Mouse (Mus musculus) CH12.LX (cell line): Measurements from ENCODE around the gene Npas2. TPM values are rescaled to one million over a fixed set of nuclear protein-coding genes. Genes with fewer than 3 reads are reported as not detected.

Source experiments
- DNase-seq: peaks from one replicate; pipeline ENCODE4 v3.0.0-alpha.2; 2013; ENCODE audit errors: extremely low read depth
- H3K27ac ChIP-seq: 2 replicates; pipeline ENCODE4 v1.5.1; 2012; ENCODE audit warnings: low read depth, mild to moderate bottlenecking, control low read depth, moderate library complexity; ENCODE audit not compliant: insufficient read depth
- H3K27me3 ChIP-seq: replicated peaks from 2 replicates; pipeline ENCODE3; 2012; ENCODE audit warnings: inconsistent platforms
- H3K36me3 ChIP-seq, 2 experiments: replicated peaks in 1 of 2; 2 replicates each; pipeline versions ENCODE3 to v1.6.1; 2012; ENCODE audit warnings: inconsistent platforms in 1 of 2, low read length in 1 of 2, mild to moderate bottlenecking in 1 of 2, mixed read lengths in 1 of 2, moderate library complexity in 1 of 2; ENCODE audit not compliant: control insufficient read depth in 1 of 2, insufficient read depth in 1 of 2
- H3K4me1 ChIP-seq, 2 experiments: 2 replicates each; pipeline ENCODE4 v1.6.1; 2012; ENCODE audit warnings: inconsistent platforms in 1 of 2, moderate library complexity in 1 of 2; ENCODE audit not compliant: insufficient read depth in 2 of 2, control insufficient read depth in 1 of 2
- H3K4me2 ChIP-seq: 2 replicates; pipeline ENCODE4 v1.6.1; 2012; ENCODE audit warnings: low read depth, mild to moderate bottlenecking, control low read depth; ENCODE audit not compliant: poor library complexity, insufficient read depth, severe bottlenecking
- H3K4me3 ChIP-seq, 3 experiments: fragments of 150-350 bp in 1 of 3; sonication (generic) in 1 of 3; replicated peaks in 1 of 3; 2 replicates each; pipeline versions ENCODE3 to v1.5.1; 2011 to 2012; ENCODE audit warnings: low read depth in 2 of 3, low read length in 2 of 3, mild to moderate bottlenecking in 2 of 3, moderate library complexity in 2 of 3, control low read depth in 1 of 3, improper control_type of control experiment in 1 of 3, inconsistent platforms in 1 of 3, mixed read lengths in 1 of 3; ENCODE audit not compliant: poor library complexity in 1 of 3
- H3K79me2 ChIP-seq: replicated peaks from 2 replicates; pipeline ENCODE4 v1.6.1; 2012; ENCODE audit warnings: mild to moderate bottlenecking, moderate library complexity; ENCODE audit not compliant: control insufficient read depth, poor library complexity, insufficient read depth, severe bottlenecking; ENCODE audit errors: extremely low read depth
- H3K9ac ChIP-seq: 2 replicates; pipeline ENCODE4 v1.6.1; 2012; ENCODE audit warnings: low read depth, mild to moderate bottlenecking, control low read depth, moderate library complexity; ENCODE audit not compliant: insufficient read depth
- H3K9me3 ChIP-seq: replicated peaks from 2 replicates; pipeline ENCODE3; 2012; ENCODE audit warnings: low read length, inconsistent platforms, mixed read lengths
- CHD1 ChIP-seq: IDR thresholded peaks from 2 replicates; pipeline ENCODE4 v1.6.1; 2012; ENCODE audit warnings: low read depth, low read length, improper control_type of control experiment, inconsistent platforms
- CTCF ChIP-seq, 2 experiments: IDR thresholded peaks in 1 of 2; conservative IDR thresholded peaks in 1 of 2; 2 replicates each; pipeline ENCODE4 v1.5.1; 2011 to 2012; ENCODE audit warnings: low read depth in 2 of 2, low read length in 2 of 2, improper control_type of control experiment in 1 of 2, inconsistent platforms in 1 of 2, mild to moderate bottlenecking in 1 of 2, moderate library complexity in 1 of 2
- ELF1 ChIP-seq: IDR thresholded peaks from 2 replicates; pipeline ENCODE4 v1.6.1; 2014; ENCODE audit warnings: low read depth, mild to moderate bottlenecking, inconsistent platforms, low read length, improper control_type of control experiment
- EP300 ChIP-seq: IDR thresholded peaks from 2 replicates; pipeline ENCODE4 v1.6.1; 2011; ENCODE audit warnings: low read length, improper control_type of control experiment
- GABPA ChIP-seq: IDR thresholded peaks from 2 replicates; pipeline ENCODE4 v1.6.1; 2012; ENCODE audit warnings: low read depth, low read length, improper control_type of control experiment, inconsistent platforms; ENCODE audit not compliant: insufficient replicate concordance
- KAT2A ChIP-seq: IDR thresholded peaks from 2 replicates; pipeline ENCODE4 v1.6.1; 2012; ENCODE audit warnings: low read length, improper control_type of control experiment, inconsistent platforms; ENCODE audit not compliant: insufficient replicate concordance
- MAFK ChIP-seq: IDR thresholded peaks from 2 replicates; pipeline ENCODE4 v1.6.1; 2011; ENCODE audit warnings: low read length, improper control_type of control experiment; ENCODE audit not compliant: insufficient replicate concordance
- MAX ChIP-seq: IDR thresholded peaks from 2 replicates; pipeline ENCODE4 v1.6.1; 2011; ENCODE audit warnings: low read length, improper control_type of control experiment
- MAZ ChIP-seq: IDR thresholded peaks from 2 replicates; pipeline ENCODE4 v1.6.1; 2012; ENCODE audit warnings: low read depth, mild to moderate bottlenecking, inconsistent platforms, low read length, improper control_type of control experiment, moderate library complexity
- MXI1 ChIP-seq: IDR thresholded peaks from 2 replicates; pipeline ENCODE4 v1.6.1; 2011; ENCODE audit warnings: mild to moderate bottlenecking, low read depth, low read length, improper control_type of control experiment
- PAX5 ChIP-seq: IDR thresholded peaks from 2 replicates; pipeline ENCODE4 v1.6.1; 2012; ENCODE audit warnings: low read length, inconsistent platforms, mixed read lengths
- POLR2A ChIP-seq: IDR thresholded peaks from 2 replicates; pipeline ENCODE4 v1.6.1; 2011; ENCODE audit warnings: low read depth, mild to moderate bottlenecking, improper control_type of control experiment, low read length
- RAD21 ChIP-seq: IDR thresholded peaks from 2 replicates; pipeline ENCODE4 v1.6.1; 2011; ENCODE audit warnings: low read depth, mild to moderate bottlenecking, low read length, improper control_type of control experiment, moderate library complexity
- RCOR1 ChIP-seq: conservative IDR thresholded peaks from 2 replicates; pipeline ENCODE4 v1.6.1; 2012; ENCODE audit warnings: low read depth, mild to moderate bottlenecking, inconsistent platforms, low read length, improper control_type of control experiment
- SIN3A ChIP-seq: IDR thresholded peaks from 2 replicates; pipeline ENCODE4 v1.6.1; 2012; ENCODE audit warnings: low read length, improper control_type of control experiment, inconsistent platforms
- TCF12 ChIP-seq: IDR thresholded peaks from 2 replicates; pipeline ENCODE4 v1.6.1; 2014; ENCODE audit warnings: low read depth, mild to moderate bottlenecking, inconsistent platforms, low read length, improper control_type of control experiment
- UBTF ChIP-seq: IDR thresholded peaks from 2 replicates; pipeline ENCODE4 v1.6.1; 2012; ENCODE audit warnings: low read depth, mild to moderate bottlenecking, inconsistent platforms, low read length, improper control_type of control experiment, moderate library complexity
- ZMIZ1 ChIP-seq: IDR thresholded peaks from 2 replicates; pipeline ENCODE4 v1.6.1; 2012; ENCODE audit warnings: low read depth, mild to moderate bottlenecking, inconsistent platforms, low read length, improper control_type of control experiment
- dilution Hi-C: fragments of 300-500 bp; cut with MboI; formaldehyde crosslinking; loops from 2 replicates; pipeline ENCODE4 v1.14.3; 2020; ENCODE audit warnings: low sequenced_read_pairs; ENCODE audit not compliant: extremely low pct_unique_long_range_greater_than_20kb, extremely low pct_ligation_motif_present
- in situ Hi-C: fragments of 300-500 bp; cut with MboI; formaldehyde crosslinking; loops from 3 replicates; pipeline ENCODE4 v1.14.3; 2019; ENCODE audit warnings: low sequenced_read_pairs, low pct_ligation_motif_present, low pct_unique_long_range_greater_than_20kb, mixed read lengths
- polyA plus RNA-seq: library from polyadenylated mRNA; unstranded; fragments of >175 nt; gene quantifications from 2 replicates; pipeline ENCODE4 v1.2.1, GENCODE M21; 2012; ENCODE audit warnings: low read depth; ENCODE audit not compliant: insufficient read length
- total RNA-seq, 2 experiments: library from RNA; depleted of rRNA; stranded (reverse); fragments of 300-350 nt in 1 of 2; fragments of >200 nt in 1 of 2; gene quantifications; 2 replicates each; pipeline ENCODE4 v1.2.3; 2012 to 2014

Npas2 gene
- total and polyA plus RNA-seq, 3 experiments, result 0.13 TPM; not detected in 2

DNA sequence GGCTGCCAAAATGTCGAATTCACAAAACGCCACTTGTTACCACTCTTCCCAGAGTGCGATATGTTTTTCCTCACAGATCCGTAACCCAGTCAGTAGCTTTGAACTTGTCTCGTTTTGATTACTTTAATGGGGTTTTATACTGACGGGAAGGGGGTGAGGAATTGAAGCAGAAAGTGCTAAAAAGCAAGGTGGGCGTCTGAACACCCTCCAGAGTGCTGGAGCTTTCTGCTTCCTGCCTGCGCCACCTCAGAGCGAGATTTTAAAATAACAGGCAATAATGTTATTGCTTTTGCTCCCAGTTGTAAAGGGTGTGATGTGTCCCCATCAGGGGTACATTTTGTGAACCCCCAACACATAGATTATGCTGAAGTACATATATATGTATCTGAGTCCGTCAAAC lies 145.3 kb downstream of the Npas2 start:
- in situ Hi-C loops, result no loop called here
- no peak for TF ChIP-seq MAX
- TF ChIP-seq KAT2A, result no peak
- no peak for TF ChIP-seq POLR2A
- TF ChIP-seq CHD1, result no peak
- no peak for TF ChIP-seq GABPA
- TF ChIP-seq MAZ, result no peak
- TF ChIP-seq RCOR1, result no peak
- TF ChIP-seq RAD21, result no peak

DNA sequence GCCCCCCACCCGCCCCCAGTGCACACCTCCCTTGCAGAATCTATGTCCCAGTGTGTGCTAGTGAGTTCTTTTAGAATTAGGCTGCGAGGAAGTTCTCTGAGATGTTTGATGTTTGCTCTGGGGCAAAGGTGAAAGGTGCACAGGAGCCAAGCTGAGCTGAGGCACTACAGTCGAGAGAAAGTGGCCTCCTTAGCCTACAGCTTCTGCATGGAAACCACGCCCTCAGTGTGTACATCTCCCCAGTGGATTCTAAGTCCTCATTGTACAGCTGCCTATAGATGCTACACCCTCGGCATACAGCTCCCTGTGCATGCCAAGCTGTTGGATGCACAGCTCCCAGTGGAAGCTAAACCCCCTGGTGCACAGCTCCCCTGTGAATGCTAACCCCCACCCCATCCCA lies 145.9 kb downstream of the Npas2 start:
- H3K4me2 ChIP-seq, result no peak overlapping the region
- H3K9ac ChIP-seq, result no peak overlapping the region
- H3K4me1 ChIP-seq, result peaks cover 0 to 10% of the 10 kb centered on the region in 2 experiments; a peak in 2 of 4 replicates
- in situ Hi-C loops, result no loop called here
- H3K9me3 ChIP-seq, result no peaks in the 10 kb centered on the region
- TF ChIP-seq MAFK, result no peak
- dilution Hi-C loops, result no loop called here
- H3K27ac ChIP-seq, result no peak overlapping the region
- H3K27me3 ChIP-seq, result no peaks in the 10 kb centered on the region
- H3K36me3 ChIP-seq, result no peaks in the 10 kb centered on the region
- H3K79me2 ChIP-seq, result no peaks in the 10 kb centered on the region; the same call in 1 of the 2 replicates
- no peak overlapping the region for H3K4me3 ChIP-seq
- DNase-seq, result no peak

More for the DNA sequence above, 145.3 kb downstream of the Npas2 start:
- DNase-seq, result no peak
- dilution Hi-C loops, result no loop called here
- H3K4me3 ChIP-seq, result no peak overlapping the region
- peaks cover 0 to 10% of the 10 kb centered on the region in 2 experiments; a peak in 2 of 4 replicates for H3K4me1 ChIP-seq
- H3K27ac ChIP-seq, result no peak overlapping the region
- H3K36me3 ChIP-seq, result no peaks in the 10 kb centered on the region
- H3K9ac ChIP-seq, result no peak overlapping the region
- H3K79me2 ChIP-seq, result no peaks in the 10 kb centered on the region; the same call in 1 of the 2 replicates
- H3K4me2 ChIP-seq, result no peak overlapping the region
- H3K27me3 ChIP-seq, result no peaks in the 10 kb centered on the region
- no peaks in the 10 kb centered on the region for H3K9me3 ChIP-seq

DNA sequence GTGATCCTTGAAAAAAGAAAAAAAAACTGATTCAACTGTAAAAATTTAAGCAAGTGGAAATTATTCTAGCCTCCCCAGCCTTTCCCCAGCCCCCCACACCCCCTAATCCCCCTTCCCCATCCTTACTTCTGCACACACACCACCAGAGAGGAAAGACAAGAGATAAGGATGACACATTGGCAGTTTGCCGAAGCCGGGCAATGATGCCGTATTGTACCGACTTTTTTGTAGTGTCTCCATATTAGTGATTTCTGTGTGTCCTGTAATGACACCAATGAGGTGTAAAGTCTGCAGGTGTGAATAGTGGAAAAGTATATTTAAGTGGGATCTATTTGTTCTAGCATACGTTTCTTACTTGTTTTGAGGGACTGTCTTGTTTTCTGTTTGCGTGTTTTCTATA lies 146.6 kb downstream of the Npas2 start:
- Histone ChIP-seq H3K9me3 (no peaks in the 10 kb centered on the region), H3K4me2 (no peak overlapping the region), H3K27me3 (no peaks in the 10 kb centered on the region)
- no peak for DNase-seq
- TF ChIP-seq ZMIZ1, result no peak
- TF ChIP-seq RAD21, result no peak
- no peak for TF ChIP-seq TCF12
- no peak for TF ChIP-seq MAX
- no peak for TF ChIP-seq SIN3A
- TF ChIP-seq MAZ, result no peak
- no peak for TF ChIP-seq PAX5
- no peak for TF ChIP-seq UBTF
- no peak for TF ChIP-seq CTCF (conservative IDR thresholded peaks at IDR 0.05 in 1 of 2, IDR thresholded peaks at IDR 0.05 in 1 of 2; ENCODE audit: low read depth in 2 of 2, low read length in 2 of 2)
- no peak for TF ChIP-seq MXI1
- no peak for TF ChIP-seq EP300
- TF ChIP-seq ELF1, result no peak
- TF ChIP-seq, all 38 proteins: peak for 0
- Histone ChIP-seq H3K4me3 (no peak overlapping the region), H3K27ac (no peak overlapping the region), H3K79me2 (no peaks in the 10 kb centered on the region; the same call in 1 of the 2 replicates), H3K4me1 (peaks cover 0 to 10% of the 10 kb centered on the region in 2 experiments; a peak in 2 of 4 replicates), H3K36me3 (no peaks in the 10 kb centered on the region), H3K9ac (no peak overlapping the region)
- in situ Hi-C loops, result loop anchor here (10.0 kb wide), 1 partner anchor 335 kb away; no protein-coding TSS in a partner anchor
- dilution Hi-C loops, result no loop called here
